Mouse (Mus musculus): ENCODE results near the gene Slc2a3.
"Not testable (repeated sequence)": the region's sequence is repeated elsewhere in the genome, so short reads cannot be mapped to it uniquely, and the experiment has no call there.

Slc2a3 gene

DNA sequence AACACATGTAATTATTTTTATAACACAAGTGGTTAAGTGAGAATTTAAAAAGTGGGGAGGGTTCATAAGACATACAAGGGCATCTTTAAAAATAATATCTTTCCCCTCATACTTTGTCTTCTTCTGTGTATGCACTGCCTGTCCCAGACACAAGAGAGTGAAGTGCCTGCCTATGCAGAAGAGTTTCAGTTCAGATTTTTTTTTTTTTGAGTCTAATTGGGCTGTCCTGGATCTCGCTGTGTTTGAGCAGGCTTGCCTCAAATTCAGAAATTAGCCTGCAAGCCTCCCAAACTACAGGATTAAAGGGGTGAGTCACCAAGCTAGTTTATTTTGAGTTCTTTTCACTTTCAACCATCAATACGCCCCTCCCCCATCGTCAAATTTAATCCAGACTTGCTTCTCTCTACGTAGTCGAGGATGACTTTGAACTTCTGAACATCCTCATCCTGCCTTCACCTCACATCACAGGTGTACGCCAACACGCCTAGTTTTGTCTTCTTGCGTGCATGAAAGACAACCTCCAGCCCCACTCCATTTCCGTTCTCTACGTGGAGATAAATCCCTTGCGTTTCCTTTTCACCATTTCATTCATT is 8.7 kb upstream of the Slc2a3 start:
- in situ Hi-C loops (cut with MboI; ENCODE audit: low sequenced_read_pairs), result no loop called here

DNA sequence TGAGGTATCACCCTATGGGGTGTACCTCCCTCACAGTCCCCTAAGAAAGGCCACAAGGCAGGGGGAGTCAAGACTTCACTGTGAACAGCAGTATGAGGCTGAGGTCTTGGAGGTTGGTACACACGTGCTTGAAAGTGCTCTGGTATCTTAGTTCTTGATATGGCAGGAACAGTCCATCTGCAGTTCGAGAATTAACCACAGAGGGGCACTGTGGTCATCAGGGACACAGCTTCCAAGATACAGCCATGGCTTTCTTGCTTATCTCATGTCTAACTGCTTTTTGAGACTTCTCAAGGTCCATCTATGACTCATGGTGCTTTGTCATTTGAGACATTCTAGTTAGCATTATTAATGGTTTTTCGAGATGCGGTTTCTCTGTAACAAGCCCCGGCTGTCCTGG is 3.0 kb upstream of the Slc2a3 start:
- in situ Hi-C loops (cut with MboI; ENCODE audit: low sequenced_read_pairs), result no loop called here

DNA sequence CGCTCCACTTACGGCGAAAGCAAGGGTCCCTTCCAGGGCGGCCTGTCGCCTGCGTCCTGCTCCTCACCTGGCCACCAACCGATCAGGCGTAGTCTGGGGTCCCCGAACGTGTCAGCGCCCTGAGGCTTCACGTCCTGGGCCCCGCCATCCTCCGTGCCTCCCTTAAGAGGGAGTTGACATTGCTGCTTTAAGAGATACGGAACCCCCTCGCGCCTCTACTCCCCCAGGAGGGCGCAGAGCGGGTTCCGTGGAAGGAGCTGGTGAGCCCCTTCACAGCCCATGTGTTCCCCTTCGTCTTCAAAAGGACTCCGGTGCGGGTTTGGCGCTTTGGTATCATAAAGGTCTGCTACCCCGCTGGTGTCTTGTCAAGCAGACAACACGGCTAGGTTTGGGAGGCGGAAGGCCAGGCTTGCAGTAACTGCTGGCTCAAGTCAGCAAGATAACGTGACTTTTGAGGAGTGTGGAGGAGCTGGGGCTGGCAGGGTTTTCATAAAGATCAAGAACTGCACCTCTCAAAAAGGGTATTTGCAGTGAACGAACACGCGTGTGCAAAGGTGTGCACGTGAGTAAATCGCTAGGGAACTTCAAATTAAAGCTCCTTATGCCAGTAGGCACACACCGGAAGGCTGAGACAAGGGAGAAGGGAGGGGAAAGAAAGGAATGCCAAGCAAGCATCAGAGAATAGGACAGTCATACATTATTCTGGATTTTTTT is 518 bp upstream of the Slc2a3 start:
- in situ Hi-C loops (cut with MboI; ENCODE audit: low sequenced_read_pairs), result no loop called here

DNA sequence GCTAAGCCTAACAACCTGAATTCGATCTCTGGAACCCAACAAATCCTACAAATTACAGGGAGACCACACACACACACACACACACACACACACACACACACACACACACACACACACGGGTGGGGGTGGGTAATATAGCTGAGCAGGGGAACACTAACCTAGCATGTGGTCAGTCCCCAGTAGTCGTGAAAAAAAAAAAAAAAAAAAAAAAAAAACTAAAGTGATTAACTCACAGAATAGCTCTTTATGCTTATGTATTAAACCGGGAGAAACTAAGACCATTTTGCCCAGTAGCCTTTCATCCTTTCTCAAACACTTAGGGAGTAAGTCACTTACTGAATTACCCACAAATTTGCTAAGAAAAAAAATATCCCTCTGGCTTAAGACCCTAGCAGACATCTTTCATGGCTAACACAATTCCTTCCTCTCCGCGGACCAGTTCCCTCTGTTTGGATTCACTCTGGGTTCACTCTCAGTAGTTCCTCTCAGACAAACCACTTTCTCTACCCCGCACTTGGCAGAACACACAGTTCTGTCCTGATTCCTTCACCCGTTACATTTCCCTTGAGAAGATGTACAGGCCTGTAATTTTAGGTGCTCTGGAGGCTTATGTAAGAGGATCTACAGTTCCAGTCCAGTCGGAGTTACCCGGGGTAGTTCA is 670 bp downstream of the Slc2a3 start:
- in situ Hi-C loops (cut with MboI; ENCODE audit: low sequenced_read_pairs), result no loop called here

DNA sequence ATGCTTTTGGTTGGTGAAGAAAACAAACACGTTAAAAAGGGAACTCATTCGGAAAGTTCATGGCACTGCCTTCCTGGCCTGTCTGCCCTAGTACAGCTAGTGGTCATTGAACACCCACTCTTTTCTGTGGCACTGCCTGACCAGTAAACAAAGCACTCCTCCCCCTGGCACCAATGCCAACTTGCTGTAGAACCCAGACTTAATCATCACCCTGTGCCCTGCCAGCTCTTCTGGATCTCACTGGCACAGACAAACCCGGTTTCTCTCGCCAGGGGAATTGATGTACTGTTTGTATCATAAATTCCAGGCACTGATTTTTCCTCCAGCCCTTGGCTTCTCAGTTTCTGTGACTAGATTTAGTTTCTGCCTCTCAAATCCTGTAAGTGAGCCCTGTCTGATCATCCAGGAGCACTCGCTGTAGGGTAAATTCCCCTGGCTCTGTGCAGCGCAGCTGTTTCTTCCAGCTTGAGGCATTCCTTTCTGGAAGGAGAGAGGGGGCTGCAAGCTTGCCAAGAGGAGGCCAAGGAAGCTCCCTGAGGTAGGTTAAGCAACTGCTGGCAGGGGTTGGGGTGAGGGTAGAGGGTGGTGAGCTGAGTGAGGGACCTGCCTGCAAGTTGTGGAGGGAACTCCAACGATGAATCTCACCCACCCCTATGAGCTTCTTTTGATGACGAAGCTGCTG is 6.0 kb downstream of the Slc2a3 start:
- in situ Hi-C loops (cut with MboI; ENCODE audit: low sequenced_read_pairs), result no loop called here

DNA sequence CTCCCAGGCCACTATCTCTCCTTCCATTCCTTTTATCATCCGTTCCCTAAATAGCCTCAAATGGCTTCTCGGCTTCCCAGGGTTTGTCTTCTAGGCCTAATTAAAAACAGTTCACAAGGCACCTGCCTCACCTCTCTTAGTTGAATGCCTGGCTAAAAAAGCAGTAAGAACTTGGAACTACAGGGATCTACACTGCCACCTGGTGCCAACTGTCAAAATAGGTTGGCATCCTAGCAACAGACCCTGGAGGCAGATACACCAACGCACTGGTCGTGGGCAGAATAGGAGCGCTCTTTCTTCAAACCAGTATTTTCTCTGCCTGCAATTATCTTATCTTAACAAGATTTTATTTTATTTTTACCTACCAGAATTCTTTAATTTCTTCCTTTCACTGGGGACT is 15.2 kb downstream of the Slc2a3 start:
- in situ Hi-C loops (cut with MboI; ENCODE audit: low sequenced_read_pairs), result no loop called here

DNA sequence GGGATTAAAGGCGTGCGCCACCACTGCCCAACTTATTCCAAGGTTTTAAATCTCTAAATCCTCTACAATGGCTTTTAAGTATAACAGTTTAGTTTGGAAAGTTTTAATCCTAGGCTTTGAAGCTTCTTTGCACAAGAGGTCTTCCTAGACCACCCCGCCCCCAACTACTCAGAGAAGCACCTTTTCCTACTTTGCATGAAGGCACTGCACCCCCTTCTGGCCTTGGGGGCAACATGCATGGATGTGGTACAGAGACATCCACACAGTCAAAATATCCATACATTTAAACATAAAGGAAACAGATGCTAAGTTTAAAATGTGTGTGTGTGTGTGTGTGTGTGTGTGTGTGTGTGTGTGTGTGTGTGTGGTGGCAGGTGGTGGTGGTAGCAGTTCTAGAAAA is 16.6 kb downstream of the Slc2a3 start:
- in situ Hi-C loops (cut with MboI; ENCODE audit: low sequenced_read_pairs), result no loop called here

DNA sequence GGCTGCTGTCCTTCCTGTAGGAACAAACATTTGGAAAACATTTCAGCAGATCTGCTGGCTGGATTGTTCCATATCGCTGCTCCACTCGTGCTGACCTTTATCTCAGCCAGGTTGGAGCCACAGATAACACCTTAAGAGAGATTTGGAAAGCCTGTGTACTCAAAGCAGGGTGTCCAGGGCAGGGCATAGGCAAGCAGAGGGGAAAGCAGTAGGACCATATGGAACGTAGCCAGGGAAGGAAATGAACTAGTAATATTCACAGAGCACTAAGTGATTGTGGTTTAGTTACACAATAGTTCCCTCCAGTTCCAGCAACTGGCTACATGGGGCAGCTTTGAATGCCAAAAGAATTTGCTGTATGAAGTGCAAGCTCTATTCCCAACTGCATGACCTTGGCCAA is 19.3 kb downstream of the Slc2a3 start:
- in situ Hi-C loops (cut with MboI; ENCODE audit: low sequenced_read_pairs), result no loop called here

DNA sequence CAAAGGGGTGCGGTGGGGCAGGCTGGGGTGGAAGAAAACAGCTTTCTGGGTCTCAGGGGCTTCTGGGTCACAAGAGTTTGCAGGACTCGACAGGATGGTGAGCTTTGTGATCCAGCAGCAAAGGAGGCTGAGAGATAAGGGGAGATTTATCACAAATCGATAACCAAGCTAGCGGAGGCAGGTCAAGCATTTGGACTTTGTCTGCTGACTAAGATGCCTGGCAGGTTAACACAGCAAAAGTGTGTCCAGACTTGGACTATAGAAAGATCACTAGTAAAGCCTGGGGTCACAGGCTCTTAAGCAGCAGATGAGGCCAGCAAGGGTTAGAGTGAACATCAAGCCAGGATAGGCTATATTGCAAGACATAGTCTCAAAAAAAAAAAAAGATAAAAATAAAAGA is 20.3 kb downstream of the Slc2a3 start:
- in situ Hi-C loops (cut with MboI; ENCODE audit: low sequenced_read_pairs), result no loop called here

DNA sequence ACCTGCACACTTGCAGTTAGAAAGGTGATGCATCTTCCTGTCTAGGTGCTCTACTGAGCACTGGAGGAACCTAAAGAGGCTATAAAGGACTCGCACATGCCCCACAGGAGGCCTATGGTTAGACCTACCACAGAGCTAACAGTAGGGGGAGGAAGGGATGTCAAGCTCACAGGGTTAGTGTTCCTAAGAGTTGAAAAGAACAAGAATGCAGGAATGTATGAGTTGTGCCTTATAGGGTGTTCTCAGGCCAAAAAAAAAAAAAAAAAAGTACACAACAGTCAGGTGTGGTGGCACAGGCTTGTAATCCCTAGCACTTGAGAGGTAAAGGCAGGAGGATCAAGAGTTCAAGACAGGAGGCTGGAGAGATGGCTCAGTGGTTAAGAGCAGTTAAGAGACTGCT is 21.5 kb downstream of the Slc2a3 start:
- in situ Hi-C loops (cut with MboI; ENCODE audit: low sequenced_read_pairs), result no loop called here

DNA sequence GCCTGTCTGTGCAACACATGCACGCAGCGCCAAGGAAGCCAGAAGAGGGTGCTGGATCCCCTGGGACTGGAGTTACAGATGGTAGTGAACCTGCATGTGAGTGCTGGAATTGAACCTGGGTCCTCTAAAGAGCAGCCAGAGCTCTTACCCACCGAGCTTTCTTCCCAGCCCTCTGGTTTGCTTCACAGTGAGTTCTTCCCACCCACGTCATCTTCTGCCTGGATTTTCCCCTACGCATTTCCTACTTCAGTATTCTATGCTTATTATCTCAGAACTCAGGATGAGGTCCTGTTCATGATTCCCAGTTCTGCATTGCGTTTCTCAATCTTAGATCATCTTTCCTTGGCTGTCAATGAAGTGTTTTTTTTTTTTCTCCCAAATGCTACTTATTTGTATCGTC is 25.4 kb downstream of the Slc2a3 start:
- in situ Hi-C loops (cut with MboI; ENCODE audit: low sequenced_read_pairs), result no loop called here

DNA sequence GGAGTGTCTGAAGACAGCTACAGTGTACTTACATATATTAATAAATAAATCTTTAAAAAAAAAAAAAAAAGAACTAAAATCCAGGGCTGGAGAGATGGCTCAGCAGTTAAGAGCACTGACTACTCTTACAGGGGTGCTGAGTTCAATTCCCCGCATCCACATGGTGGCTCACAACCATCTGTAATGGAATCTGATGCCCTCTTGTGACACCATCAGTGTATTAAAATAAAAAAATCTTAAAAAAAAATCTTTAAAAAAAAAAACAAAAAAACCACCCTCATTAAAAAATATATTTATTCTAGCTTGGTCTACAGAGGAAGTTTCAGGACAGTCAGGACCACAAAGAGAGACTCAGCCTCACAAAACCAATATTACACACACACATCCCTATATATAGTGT is 27.1 kb downstream of the Slc2a3 start:
- in situ Hi-C loops (cut with MboI; ENCODE audit: low sequenced_read_pairs), result no loop called here

DNA sequence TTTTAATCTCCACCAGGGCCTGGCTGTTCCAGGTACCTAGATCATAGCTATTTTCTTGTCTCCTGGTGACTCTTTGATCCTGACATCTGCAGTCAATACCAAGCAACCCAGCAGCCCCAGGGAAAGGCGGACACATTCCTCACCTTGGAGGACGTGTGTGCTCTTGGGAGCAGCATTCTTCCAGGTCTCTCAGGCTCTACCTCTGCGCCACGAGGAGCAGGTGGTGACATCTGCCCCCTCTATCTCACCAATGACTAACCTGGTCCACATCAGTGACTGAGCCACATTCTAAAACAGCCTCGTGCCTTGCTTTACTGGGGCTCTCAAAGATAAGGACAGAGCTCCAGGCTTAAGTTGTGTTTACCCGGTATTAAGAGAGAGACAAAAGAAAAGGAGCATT is 28.7 kb downstream of the Slc2a3 start:
- in situ Hi-C loops (cut with MboI; ENCODE audit: low sequenced_read_pairs), result no loop called here

DNA sequence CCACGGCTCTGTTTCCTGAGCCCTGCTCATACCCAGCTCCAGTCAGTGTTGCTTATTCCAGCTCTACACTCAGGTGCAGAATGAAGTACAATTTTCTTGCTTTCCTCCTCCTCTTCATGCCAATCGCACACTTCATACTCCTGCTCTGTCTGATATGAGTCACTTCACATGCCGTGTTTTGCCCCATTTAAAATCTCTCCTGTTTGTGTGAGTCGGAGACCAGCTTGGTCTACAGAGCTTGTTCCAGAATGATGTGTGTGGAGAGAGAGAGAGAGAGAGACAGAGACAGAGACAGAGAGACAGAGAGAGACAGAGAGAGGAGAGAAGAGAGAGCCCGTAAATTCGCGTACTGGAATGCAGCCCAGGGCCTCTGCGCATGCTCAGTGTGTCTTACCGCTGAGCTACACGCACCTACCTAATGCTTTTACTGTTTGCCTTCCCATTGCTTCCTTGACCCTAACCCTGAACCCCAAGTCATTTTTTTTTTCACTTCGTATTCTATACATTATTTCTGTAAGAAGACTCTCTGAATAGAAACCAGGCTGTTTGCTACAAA is 30.6 kb downstream of the Slc2a3 start:
- in situ Hi-C loops (cut with MboI; ENCODE audit: low sequenced_read_pairs), result no loop called here

DNA sequence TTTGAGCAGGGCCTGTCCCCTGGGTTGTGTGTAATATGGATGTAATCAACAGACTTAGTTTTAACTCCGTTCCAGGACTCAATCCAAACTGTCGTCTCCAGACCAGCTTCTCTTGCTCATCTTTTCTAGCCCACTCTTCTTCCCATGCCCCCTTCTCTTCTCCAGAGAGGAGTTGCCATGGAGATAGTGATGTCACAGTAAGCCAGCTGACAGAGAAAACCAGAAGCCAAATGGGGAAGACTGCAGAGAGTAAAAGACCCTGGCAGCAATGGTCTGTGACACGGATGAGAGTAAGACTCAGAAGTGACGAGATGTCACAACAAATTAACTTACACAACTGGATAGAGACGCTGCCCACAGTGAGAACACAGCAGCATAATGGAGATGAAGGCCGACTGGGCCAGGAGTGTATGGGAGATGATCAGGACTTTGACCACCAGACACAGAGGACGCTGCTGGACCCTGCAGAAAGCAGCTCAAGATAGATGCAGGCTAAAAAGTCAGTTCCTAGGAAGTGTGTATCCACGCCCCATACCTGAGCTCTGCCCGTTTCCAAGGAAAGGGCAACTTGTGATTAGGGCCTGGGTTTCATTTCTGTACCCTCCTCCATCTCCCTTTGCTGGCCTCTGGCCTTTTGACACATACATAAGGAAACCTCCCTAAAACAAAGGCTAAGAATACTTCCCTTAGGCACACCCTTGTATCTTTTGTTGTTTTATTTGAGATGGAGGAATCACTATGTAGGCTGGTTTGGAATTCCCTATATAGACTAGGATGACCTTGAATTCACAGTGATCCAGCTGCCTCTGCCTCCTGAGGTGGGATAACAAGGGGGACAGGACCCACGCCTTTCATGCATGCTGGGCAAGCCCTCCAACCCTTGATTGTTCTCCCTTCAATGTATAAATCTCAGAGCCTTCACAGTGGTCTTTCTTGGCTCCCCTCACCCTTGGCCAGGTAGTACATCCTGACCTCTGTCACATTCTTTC is 31.4 kb downstream of the Slc2a3 start:
- in situ Hi-C loops (cut with MboI; ENCODE audit: low sequenced_read_pairs), result no loop called here

DNA sequence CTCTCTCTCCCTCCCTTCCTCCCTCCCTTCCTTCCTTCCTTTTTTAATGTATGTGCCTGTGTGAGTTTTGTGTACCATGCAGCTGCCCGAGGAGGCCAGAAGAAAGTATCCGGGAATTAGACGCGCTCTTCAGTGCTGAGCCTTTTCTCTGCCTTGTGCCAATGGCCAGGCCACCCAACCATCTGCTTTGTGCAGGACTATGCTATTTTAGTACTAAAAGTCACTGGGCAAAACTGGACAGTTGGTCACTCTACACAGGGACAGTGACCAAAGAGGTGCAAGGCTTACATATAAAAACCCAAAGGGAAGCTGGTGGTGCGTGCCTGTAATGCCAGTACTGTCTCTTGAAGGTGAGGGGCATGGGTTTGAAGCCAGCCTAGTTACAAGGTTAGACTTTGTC is 33.2 kb downstream of the Slc2a3 start:
- in situ Hi-C loops (cut with MboI; ENCODE audit: low sequenced_read_pairs), result no loop called here

DNA sequence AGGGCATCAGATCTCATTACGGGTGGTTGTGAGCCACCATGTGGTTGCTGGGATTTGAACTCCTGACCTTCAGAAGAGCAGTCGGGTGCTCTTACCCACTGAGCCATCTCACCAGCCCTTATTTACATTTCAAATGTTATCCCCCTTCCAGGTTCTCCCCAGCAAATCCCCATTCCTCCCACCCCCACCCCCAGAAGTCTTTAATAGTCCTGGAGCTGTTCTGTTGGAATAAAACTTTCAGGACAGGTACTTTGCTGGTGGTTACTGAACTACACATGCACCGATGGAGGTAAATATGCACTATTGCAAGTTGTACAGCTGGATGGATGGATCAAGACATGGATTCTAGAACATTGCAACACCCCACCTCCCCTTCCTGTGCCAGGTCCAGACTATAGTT is 34.4 kb downstream of the Slc2a3 start:
- in situ Hi-C loops (cut with MboI; ENCODE audit: low sequenced_read_pairs), result not testable (repeated sequence)

DNA sequence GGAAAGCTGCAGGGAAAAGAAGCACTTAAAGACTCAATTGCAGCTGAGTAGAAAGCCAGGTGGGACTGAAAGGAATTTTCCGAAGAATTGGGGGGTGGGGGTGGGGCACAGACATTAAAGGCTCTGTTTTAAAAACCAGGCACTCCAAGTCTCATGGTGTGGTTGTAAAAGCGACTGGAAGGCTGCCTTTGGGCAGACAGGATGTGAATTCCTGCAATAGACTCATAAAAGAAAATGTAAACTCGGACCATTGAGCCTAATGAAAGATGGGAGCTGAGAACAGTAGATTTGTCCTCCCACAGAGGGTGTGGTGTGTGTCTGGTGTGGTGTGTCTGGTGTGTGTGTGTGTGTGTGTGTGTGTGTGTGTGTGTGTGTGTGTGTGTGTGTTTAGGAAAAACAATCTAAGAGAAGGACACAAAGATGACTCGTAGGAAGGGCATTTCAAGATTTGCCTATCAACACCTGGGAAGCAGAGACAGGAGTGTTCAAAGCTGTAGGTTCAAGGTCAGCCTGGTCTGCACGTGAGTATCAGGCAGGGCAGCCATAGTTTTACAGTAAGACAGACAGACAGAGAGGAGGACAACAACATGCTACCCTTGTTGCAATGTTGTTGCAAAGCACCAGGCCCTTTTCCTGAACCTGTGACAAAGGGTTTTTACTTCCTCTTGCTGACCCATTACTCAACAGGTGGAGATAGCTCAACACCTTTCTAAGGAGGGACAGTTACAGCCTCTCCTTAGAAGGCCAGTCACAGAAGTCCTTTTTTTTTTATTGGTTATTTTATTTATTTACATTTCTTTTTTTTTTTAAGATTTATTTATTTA is 35.1 kb downstream of the Slc2a3 start:
- in situ Hi-C loops (cut with MboI; ENCODE audit: low sequenced_read_pairs), result no loop called here

DNA sequence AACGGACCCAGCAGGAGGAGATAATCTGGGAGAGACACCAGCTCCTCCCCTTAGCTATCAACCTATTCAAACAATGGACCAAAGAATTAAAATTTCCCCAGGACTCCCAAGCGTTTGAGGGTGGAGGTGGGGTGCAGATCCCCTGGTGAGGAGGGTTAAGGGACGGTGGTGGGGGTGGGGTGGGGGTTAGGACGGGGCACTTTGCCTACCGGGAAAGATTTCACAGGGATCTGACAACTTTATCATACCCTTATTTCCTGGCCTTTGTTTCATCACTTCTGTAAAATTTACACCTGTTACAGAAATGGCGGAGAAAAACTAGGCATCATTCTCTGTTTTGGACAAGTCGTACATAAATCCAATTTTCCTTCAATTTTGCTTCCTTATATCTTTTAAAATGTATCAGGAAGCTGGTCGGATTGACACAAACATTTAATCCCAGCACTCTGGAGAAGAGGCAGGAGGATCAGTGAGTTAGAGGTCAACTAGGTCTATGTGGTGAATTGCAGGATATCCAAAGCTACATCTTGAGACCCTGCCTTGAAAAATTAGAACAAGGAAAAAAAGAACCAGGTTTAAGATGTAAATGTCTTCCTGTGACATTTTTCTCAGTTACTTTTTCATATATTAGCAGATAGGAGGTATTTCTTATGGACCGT is 36.0 kb downstream of the Slc2a3 start:
- in situ Hi-C loops (cut with MboI; ENCODE audit: low sequenced_read_pairs), result no loop called here
